Mouse (Mus musculus) spleen, adult 2 months (tissue): ENCODE measurements around the gene Rnf227.

Source experiments
- CTCF ChIP-seq: fragments of 200-500 bp; IDR thresholded peaks from 2 replicates; pipeline ENCODE4 v1.5.1; 2011; ENCODE audit warnings: mild to moderate bottlenecking, inconsistent platforms; ENCODE audit not compliant: insufficient read depth, insufficient read length, insufficient replicate concordance; ENCODE audit errors: extremely low read depth
- POLR2A ChIP-seq: fragments of 200-500 bp; IDR thresholded peaks from 2 replicates; pipeline ENCODE4 v1.6.1; 2011; ENCODE audit warnings: low read depth, low read length, inconsistent platforms

DNA sequence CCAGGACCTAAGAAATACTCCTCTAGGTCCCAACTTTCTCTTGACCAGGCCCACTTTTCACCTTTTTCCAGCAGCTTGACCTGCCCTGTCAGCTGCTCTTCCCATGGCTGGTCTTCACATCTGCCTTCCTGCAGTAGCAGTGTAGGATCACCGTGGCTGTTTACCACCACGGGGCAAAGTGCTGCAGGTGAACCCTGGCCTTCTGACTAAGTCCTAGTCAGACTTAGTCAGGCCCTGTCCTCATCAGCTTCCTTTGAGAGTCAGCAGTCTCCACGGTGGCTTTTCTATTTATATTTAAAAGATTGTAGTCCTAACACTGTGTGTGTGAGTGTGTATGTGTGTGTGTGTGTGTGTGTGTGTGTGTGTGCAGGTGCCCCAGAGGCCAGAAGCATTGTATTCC is 37.5 kb downstream of the Rnf227 start:
- no peak for TF ChIP-seq CTCF
- no peak for TF ChIP-seq POLR2A
